Mouse (Mus musculus) ES-E14 (cell line): ENCODE measurements at regions not wholly inside any gene's neighbourhood (a gene's known extent, or its start where the extent isn't known, plus 50 kb on each side); places are given as distances from the start of the nearest gene placed in this dataset.

Source experiments
- MAFK ChIP-seq: IDR thresholded peaks from 2 replicates; pipeline ENCODE4 v1.6.1; 2014; ENCODE audit warnings: mild to moderate bottlenecking, low read depth, low read length, inconsistent platforms; ENCODE audit not compliant: insufficient read depth
- ZC3H11A ChIP-seq: IDR thresholded peaks from 2 replicates; pipeline ENCODE4 v1.6.1; 2012; ENCODE audit warnings: low read depth, mild to moderate bottlenecking, inconsistent platforms, low read length, borderline replicate concordance
- ZNF384 ChIP-seq: IDR thresholded peaks from 2 replicates; pipeline ENCODE4 v1.6.1; 2012; ENCODE audit warnings: low read depth, low read length, inconsistent platforms

DNA sequence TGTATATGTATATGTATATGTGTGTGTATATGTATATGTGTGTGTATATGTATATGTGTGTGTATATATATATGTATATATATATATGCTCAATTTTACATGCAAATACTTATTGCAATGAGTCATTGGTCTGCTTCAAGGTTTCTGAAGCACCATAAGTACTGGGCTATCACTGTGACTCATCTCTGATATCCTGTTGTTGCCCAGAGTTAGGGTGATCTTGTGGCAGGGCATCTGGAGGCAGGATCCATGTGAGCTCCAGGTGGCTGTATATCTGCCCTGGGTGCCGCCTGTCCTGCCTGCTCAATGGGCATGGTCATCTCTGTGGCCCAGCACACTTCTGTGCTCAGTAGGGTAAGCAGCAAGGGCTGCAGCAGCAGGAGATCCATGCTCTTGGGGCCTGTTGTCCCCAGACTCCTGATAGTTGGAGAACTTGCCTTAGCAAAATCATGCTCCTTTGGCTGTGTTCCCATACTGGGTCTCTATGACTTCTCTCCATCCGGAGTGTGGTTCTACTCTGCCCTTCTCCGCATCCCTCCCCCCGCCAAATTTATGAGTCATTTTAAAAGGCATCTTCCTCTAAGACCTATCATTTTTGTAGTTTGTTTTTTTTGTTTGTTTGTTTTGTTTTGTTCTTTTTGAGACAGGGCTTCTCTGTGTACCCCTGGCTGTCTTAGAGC is 356.1 kb downstream of the Hace1 start:
- TF ChIP-seq ZC3H11A = no peak
- no peak for TF ChIP-seq ZNF384
- TF ChIP-seq MAFK = no peak
